Mouse (Mus musculus): ENCODE measurements around the gene Ermard.
"Not testable (repeated sequence)": the region's sequence is repeated elsewhere in the genome, so short reads cannot be mapped to it uniquely, and the experiment has no call there.

The Ermard gene

GRCm38 (mm10) chr17:15041175-15041729 is at the start of gene Ermard, which contains the start of the genes Tcte3 and Gm3448:
Gene Ermard, plus strand, starts transcription at chr17:15041208.
Gene Tcte3, minus strand, starts transcription at chr17:15041488.
Gene Gm3448, minus strand, starts transcription at chr17:15041537.
- not testable (repeated sequence) for DNase-seq (ENCODE audit: low spot score)

GRCm38 (mm10) chr17:14992522-14993138 is 48.4 kb upstream of the Ermard start:
- not testable (repeated sequence) for DNase-seq (ENCODE audit: low spot score)

- not testable (repeated sequence) for DNase-seq (ENCODE audit: low spot score)
These were observed 47.7 kb upstream of the Ermard start for GRCm38 (mm10) chr17:14993139-14993832.

- DNase-seq (ENCODE audit: low spot score) = not testable (repeated sequence)
These were observed 46.9 kb upstream of the Ermard start for GRCm38 (mm10) chr17:14994140-14994539.

GRCm38 (mm10) chr17:15000047-15000446 is 41.0 kb upstream of the Ermard start:
- DNase-seq (ENCODE audit: low spot score) = not testable (repeated sequence)

GRCm38 (mm10) chr17:15009088-15009487 is 31.9 kb upstream of the Ermard start:
- not testable (repeated sequence) for DNase-seq (ENCODE audit: low spot score)

- not testable (repeated sequence) for DNase-seq (ENCODE audit: low spot score)
These were observed 31.1 kb upstream of the Ermard start, which contains the start of gene Gm3435 for GRCm38 (mm10) chr17:15009706-15010413. Gene Gm3435, plus strand, starts transcription at chr17:15010176.

- DNase-seq (ENCODE audit: low spot score) = peak; percentile 2
These were observed 19.3 kb upstream of the Ermard start for GRCm38 (mm10) chr17:15021503-15022220.

GRCm38 (mm10) chr17:15023878-15024492 is 17.0 kb upstream of the Ermard start:
- DNase-seq (ENCODE audit: low spot score) = not testable (repeated sequence)

GRCm38 (mm10) chr17:15024502-15025193 is 16.4 kb upstream of the Ermard start:
- not testable (repeated sequence) for DNase-seq (ENCODE audit: low spot score)

- not testable (repeated sequence) for DNase-seq (ENCODE audit: low spot score)
These were observed 15.5 kb upstream of the Ermard start for GRCm38 (mm10) chr17:15025513-15025912.

GRCm38 (mm10) chr17:15031414-15031813 is 9.6 kb upstream of the Ermard start:
- DNase-seq (ENCODE audit: low spot score) = not testable (repeated sequence)

GRCm38 (mm10) chr17:15040455-15040854 is 553 bp upstream of the Ermard start:
- DNase-seq (ENCODE audit: low spot score) = not testable (repeated sequence)

GRCm38 (mm10) chr17:15050338-15050737 is 9.3 kb downstream of the Ermard start:
- not testable (repeated sequence) for DNase-seq (ENCODE audit: low spot score)

GRCm38 (mm10) chr17:15052766-15053165 is 11.8 kb downstream of the Ermard start:
- not testable (repeated sequence) for DNase-seq (ENCODE audit: low spot score)

GRCm38 (mm10) chr17:15053183-15053828 is 12.3 kb downstream of the Ermard start:
- DNase-seq (ENCODE audit: low spot score) = not testable (repeated sequence)

- DNase-seq (ENCODE audit: low spot score) = not testable (repeated sequence)
These were observed 12.8 kb downstream of the Ermard start for GRCm38 (mm10) chr17:15053829-15054200.

GRCm38 (mm10) chr17:15055925-15056324 is 14.9 kb downstream of the Ermard start:
- no peak for DNase-seq (ENCODE audit: low spot score)

- no peak for DNase-seq (ENCODE audit: low spot score)
These were observed 17.2 kb downstream of the Ermard start for GRCm38 (mm10) chr17:15058161-15058591.

GRCm38 (mm10) chr17:15059646-15060045 is 18.6 kb downstream of the Ermard start:
- DNase-seq (ENCODE audit: low spot score) = no peak
